Mouse (Mus musculus): Measurements from ENCODE around the gene Tns3. TPM values are rescaled to one million over a fixed set of nuclear protein-coding genes. Genes with fewer than 3 reads are reported as not detected.
"Not testable (repeated sequence)": the region's sequence is repeated elsewhere in the genome, so short reads cannot be mapped to it uniquely, and the experiment has no call there.

The Tns3 gene
- polyA plus RNA-seq, 1 experiment: 22.3 TPM

DNA sequence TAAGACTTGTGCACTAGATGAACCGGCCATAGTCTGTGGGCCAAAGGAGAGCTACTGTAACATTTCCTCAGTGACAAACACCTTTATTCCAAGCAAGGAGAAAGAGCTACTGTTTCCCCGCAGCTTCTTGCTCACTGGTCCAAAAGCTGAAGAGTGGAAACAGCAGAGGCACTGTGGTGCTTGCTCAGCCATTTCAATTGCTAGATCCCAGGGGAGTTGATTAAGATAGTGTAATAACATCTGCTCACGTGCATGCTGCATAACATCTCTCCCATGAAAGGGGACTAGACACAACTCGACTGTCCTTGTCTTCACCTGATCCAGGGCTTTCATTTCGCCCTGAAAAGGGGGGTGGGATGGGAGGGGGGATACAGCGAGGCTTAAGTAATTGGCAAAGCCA is 41.7 kb downstream of the Tns3 start:
- no peak for DNase-seq (ENCODE audit: low spot score)

DNA sequence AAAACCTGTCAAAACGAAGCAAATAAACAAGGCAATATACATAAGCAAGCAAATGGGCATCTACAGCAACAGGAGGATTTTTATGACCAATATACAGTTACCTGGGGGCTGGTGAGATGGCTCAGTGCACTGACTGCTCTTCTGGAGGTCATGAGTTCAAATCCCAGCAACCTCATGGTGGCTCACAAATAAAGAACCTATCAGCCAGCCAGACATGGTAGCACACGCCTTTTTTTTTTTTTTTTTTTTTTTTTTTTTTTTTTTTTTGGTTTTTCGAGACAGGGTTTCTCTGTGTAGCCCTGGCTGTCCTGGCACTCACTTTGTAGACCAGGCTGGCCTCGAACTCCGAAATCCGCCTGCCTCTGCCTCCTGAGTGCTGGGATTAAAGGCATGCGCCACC is 45.2 kb downstream of the Tns3 start:
- DNase-seq (ENCODE audit: low spot score): not testable (repeated sequence)

DNA sequence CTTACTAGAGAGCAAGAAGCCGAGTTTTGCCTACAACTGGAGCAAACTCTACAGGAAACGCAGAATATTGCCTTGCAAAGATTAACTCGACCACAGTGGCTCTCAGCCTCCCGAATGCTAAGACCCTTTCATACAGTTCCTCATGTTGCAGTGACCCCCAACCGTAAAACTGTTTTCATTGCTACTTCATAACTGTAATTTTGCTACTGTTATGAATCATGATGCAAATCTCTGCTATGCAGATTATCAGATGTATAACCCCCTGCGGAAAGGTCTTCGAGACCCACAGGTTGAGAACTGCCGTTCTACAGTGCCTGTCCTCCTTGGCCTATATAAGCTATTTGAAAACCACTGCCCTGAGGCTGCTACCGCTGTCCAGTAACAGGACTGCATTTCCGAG is 46.0 kb downstream of the Tns3 start:
- no peak for DNase-seq (ENCODE audit: low spot score)

DNA sequence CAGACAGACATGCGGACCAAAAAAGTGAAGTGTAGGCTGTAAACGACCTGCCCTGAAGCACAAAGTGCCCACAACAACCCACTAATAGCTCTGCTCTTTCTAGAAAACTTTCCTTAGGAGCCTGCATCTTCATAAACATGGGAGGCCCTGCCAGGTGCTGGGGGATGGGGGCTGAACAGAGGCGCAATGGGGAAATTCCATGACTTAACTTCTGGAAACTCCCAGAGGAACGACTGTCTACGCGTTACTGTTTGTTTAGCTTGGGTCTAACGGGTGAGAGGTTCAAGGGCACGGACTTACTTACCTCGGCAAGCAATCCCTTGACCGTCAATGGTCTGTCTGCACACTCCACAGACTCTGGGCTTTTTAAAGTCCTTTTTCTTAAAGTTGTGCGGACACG is 48.9 kb downstream of the Tns3 start:
- DNase-seq (ENCODE audit: low spot score): no peak

DNA sequence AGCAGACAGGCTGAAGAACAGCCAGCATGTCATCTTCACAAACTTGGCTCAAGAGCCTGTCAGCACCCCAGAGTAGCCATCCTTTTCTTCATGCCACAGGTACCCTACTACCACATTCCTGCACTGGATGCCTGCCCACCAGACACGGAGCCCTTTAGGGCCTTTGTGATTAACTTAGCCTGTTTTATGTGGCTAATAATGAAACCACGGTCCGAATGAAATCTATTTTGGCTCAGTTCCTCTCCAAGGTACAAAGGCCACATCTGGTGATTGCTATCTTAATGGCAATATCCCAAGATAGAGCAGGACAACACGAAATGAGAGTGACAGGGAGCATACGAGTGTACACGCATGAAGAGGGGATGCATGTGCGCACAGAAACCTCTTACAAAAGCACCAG is 53.9 kb downstream of the Tns3 start:
- no peak for DNase-seq (ENCODE audit: low spot score)

DNA sequence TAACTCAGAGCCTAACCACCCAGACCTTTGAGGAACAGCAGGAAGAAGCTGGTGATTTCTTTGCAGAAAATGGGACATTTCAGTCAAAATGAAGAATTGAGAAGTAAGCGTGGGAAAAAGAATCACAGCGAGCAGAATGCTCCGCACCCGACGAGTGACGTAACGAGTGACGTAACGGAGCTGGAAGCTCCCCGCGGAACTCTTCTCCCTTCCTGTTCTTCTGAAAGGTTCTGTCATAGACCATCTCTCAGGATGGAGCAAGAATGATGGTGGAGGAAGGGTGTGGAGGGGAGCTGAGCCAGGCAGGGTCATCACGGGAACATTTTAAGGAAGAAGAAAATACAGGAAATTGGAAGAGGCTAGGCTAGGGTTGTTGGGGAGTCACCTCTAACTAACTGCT is 54.5 kb downstream of the Tns3 start:
- no peak for DNase-seq (ENCODE audit: low spot score)

DNA sequence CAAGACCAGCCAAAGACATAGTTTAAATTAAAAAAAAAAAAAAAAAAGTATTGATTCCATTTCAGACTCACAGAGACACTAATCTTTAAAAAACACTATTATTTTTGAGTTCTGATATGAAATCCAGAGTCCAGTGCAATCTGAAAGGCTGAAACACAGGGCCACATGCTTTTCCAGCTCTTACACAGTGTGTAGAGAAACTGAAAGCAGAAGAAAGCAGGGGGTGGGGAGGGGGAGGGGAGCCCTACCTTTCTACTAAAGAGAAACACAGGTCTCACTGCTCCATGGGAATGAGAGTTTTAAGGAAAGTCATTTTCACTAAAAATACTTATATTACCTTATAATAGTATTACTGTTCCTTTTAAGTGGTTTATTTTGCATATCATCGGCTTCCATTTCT is 57.2 kb downstream of the Tns3 start:
- DNase-seq (ENCODE audit: low spot score): no peak

DNA sequence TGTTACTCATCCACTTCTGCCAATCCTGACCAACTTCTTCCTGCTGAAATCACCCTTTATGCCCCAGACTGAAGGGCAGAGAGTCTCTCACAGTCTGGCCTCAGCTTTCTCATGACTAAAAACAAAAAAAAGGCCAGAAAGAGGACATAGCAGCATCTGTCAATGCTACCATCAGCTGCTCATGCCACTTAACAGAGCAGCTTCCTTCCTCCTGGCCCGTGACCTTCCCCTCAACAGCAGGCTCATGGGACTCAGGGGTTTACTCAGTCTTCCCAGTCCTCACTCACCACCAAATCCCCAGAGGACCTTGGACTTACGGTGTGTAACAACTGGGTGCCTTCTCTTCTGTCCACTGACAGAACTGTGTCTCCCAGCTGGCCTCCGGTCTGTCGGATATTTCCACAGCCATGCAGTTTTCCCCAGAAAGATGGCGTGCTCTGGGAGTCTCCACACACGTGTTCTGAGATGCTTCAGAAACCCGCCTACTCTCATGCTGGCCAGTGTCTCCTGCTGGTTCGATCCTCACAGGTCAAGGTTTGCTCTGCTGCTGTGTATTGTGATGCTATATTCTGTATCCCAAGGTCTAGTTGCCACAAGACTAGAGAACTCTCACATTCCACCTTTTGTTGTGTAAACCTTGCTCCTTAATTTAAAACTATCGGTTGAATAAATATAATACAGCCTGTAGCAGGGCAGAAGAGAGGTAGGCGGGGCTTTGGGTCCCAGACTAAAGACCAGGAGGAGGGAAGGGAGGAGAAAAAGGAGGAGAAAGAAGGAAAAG is 59.4 kb downstream of the Tns3 start:
- DNase-seq (ENCODE audit: low spot score): no peak

DNA sequence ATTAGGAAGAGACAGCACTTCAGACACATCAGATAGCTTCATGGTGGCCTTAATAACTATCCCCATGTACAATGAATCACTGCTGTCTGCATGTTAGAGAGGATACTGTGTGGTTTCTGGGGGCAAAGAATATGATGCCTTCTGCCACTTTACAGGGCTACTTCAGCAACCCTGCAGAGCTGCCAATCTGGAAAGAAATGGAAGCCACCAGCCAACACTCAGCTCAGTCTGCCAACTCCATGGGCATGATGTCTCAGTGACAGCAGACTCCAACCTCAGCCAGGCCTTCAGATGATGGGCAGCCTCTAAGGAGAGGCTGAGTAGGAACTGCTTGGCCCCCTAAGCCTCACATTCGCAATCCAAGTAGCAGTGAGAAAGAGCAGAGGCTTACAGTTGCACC is 61.7 kb downstream of the Tns3 start:
- no peak for DNase-seq (ENCODE audit: low spot score)

DNA sequence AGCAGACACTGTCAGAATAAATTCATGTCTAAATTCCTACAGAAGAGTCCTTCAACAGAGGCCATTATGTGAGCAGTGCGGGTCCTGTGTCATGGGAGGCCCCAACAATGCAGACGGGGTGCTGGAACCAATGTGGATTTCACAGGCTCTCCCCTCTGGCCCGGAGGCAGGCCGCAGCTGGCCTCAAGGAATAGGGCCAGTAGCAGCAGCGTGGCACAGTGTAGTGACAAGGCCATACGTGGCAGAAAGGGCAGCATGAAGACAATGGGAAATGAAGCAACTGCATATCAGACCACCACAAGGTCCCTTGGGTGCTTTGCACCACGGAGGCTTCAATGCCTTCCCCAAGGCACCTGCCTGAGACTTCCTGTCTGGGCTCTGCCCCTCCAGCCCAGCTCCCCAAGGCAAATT is 62.9 kb downstream of the Tns3 start:
- no peak for DNase-seq (ENCODE audit: low spot score)

DNA sequence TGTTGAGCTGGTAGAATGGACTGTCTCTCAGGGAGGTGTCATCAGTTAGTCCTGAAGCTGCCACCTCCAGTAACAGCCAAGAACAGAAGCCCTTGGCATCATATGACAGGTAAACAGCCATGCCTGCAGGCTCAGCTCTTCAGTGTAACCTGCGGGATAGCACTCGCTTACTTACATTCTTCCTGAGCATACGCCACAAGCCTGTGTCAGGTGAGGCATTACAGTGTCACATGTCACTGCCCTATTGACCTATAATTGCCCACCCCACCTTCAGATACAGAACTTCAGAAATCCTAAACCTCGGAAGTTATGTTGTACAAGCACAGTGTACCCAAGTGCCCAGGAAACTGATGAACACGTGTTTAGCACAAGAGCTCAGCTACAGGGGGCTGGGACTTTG is 68.7 kb downstream of the Tns3 start:
- DNase-seq (ENCODE audit: low spot score): no peak

DNA sequence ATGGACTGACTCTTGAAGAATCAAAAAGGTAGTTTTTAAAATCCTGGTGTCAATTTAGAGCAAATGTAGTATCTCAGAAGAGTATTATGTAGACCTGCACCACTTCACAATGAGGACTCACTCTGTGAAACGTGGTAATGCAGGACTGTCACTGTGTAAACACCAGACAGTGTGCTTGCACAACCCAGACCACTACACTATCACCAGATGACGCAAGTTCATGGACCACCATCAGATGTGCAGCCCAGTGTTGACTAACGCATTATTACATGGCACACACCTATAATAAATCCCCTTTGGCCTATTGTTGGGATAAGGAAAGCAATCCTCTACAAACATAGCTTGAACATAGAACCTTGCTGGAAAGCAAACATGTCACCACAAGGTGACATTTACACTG is 71.2 kb downstream of the Tns3 start:
- DNase-seq (ENCODE audit: low spot score): no peak

DNA sequence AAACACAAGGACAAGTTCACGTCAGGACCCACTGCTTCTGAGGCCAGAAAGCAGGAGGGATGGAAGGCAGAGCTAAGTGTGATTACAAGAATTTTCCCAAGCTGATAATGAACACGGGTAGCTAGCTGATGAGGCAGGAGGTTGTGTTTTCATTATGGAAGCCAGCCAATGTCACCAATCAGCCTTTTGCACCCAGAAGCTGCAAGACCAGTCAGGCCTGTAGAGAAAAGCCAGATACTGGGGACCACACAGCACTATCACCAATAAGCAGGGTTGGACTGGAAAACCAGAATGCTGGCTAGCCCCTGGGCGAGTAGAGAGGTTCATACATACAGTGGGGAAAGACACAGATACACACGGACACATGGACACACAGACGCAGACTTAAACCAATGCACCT is 73.1 kb downstream of the Tns3 start:
- DNase-seq (ENCODE audit: low spot score): no peak

DNA sequence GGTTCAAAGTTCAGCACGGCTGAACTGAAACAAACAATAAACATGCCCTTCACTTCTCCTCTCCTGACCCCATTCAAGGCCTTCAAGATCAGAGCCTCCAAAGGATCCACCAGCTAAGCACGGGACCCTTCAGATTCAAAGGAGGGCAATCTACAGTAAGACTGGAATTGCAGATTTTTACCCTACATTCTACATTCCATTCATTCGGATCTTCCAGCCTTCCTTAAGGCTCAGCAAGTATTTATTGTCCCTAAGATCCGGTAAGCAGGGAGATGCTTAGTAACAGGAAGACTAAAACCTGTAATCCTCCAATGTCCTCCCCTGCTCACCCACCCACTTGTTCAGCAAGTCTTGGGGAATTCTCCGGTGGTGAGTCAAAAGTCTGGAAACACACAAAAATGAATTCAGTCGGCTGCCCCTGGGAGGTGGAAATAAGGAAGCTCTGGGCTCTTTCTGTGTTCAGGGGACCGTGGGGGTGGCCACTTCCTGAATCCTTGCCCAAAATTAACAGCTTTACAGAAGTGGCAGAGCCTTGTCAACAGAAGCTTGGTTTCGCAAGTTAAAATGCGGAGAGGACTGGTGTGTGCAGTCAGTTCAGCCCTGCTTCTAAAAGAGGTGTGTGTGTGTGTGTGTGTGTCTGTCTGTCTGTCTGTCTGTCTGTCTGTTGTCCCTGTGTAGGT is 75.0 kb downstream of the Tns3 start:
- no peak for DNase-seq (ENCODE audit: low spot score)

DNA sequence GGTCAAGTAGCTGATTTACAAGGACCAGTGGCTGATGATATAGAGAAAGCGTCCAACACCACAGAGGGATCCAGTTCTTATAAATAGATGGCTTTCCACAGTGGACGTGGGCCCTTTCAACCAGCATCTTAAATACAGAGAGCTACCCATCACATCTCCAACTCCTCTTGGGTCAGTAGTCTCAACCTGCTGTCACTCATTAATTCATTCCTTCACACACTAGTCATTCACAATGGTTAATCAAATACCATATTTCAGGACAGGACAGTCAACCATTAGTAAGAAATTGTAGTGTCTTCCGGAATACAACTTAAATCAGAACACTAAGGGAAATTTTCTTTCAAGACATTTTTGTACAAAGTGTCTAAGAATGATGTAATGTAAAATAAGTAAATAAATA is 76.4 kb downstream of the Tns3 start:
- no peak for DNase-seq (ENCODE audit: low spot score)

DNA sequence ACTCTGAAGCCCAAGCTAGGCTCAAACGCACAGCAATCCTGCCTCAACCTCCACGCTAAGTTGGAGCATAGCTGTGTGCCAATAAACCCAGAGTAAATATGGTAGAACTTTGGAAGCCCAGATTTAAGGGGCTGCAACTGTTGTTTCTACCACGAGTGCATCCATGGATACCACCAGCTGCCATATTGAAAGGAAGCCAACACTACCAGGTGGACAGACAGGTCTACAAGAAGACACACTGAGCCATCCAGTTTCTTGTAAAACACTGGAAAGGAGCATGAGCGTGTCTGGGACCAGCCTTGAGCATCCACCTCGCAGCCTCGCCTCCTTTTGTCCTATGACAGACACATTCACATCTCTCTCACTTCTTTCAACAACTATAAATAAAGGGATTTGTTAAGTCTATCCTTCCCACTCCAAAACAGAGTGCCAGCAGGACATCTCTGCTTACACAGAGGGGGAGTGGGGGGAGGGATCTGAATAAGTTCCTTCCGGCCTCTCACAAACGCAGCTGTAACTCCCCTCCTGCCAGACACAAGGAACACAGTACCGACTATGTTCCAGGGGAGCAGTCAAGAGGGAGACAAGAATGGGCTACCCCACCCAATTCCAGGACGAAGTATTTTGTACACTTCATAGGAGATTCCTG is 77.2 kb downstream of the Tns3 start:
- no peak for DNase-seq (ENCODE audit: low spot score)

DNA sequence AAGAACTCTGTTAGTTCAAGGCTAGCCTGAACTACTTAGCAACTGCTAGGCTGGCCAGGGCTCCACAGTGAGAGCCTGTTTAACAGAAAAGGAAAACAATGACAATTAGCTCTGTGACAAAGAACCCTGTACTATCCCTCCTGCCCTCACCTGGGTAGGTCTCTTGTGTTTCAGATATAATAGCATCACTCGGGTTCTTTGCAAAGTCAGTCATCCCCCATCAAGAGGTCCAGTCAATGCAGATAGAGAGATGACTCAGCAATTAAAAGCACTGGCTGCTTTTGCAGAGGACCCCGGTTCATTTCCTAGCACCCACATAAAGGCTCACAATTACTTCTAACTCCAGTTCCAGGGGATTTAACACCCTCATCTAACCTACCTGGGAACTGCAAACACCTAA is 78.0 kb downstream of the Tns3 start:
- no peak for DNase-seq (ENCODE audit: low spot score)

DNA sequence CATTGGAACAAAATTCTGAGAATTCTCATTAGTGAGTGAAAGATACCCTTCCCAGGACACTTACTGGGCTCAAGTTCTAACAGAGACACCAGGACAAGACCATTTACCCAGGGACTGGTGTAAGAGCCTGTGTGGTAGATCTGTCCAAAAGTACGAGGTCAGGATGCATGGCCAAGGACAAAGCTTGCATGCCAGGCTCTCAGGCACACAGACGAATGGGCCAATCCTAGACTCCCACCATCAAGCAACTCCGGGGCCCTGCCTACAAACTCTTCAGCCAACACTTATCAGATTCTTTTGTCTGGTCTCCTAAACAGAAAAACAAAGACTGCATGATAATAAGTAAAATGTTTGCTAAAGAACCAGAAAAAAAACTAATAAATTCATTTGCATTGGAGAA is 78.6 kb downstream of the Tns3 start:
- no peak for DNase-seq (ENCODE audit: low spot score)

DNA sequence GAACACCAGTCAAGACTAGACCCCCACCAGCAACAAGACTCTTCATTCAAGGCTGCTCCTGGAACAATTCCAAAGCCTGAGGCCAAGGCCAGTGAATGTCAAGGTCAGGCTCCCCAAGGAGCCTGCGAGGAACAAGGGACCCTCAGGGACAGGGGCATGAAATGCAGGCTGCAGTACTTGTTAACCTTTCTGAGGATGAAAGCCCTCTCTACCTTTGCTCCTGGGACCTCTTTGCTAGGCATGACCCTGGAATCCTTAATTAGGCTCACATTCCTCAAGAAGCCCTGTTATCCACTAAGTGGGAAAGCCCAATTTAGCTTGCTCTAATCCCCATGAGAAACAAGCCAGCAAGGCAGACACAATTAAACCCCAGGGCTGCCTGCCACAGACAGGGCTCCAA is 79.4 kb downstream of the Tns3 start:
- no peak for DNase-seq (ENCODE audit: low spot score)

DNA sequence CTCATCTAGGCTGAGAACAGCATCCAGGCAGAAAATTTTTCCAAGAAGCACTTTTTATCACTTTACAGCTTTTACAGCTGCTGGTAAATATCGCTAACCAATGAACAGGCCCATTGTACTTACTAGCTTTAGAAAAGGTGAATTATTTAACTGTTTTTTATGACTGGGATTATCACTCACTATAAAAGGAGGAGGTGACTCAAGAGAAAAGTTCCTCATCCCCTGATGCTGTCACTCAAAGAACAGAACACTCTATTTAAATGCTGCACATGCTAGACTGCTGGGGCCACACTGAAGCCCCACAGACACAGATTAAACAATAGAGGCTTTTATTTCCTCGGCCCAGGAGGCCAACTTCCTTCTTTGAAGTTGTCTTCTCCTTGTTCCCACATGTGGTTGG is 80.0 kb downstream of the Tns3 start:
- DNase-seq (ENCODE audit: low spot score): no peak

DNA sequence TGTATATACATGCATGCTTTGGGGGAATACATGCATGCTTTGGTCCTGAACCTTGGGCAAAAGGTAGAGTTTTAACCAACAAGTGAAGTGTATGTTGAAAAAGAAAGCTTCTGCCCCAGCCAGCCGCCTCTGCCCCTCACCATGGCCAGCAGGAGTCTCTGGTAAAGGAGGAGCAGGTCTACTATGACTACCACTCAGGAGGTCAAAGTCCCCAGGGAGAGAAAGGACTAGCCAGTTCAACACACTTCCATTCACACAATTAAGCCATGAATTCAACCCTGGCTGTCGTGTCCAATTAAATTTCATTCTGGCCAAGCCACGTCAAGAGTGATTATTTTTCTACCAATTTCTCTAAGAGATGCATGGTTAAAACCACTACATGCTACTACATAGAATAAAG is 81.2 kb downstream of the Tns3 start:
- DNase-seq (ENCODE audit: low spot score): no peak

DNA sequence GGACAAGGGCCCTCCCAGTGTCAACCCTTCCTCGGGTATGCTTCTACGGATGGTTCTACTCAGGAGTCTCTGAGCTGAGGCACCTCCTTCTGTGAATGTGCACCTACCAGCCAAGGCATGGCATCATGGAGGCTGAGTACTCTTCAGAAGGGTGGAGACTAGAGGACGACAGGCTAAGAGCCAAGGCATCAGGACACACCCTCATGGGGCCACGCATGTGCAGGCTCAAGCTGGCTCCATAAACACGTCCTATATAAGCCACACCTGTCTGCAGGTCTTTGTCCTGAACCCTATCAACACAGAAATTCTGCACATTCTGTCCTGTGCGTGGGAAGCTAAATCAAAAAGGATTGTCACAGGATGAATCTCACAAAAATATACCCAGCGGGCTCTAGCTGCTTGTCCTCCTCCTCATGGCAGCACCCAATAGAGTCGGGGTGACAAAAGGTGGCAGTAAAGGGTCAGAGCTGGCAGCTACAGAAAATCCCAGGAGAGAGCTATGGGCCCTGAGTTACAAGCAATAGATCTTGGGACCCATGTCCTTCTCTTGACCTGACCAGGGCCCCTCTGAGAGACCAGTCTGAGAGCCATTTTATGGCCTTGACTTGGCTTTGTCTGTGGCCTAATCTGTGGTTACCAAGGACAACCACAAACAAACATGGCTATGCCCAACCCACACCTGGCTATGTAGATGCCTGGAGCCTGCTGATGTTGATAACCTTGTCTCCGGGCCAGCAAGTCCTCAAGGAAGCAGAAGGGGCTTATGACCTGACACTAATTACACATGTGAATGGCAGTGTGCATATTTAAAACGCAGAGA is 82.0 kb downstream of the Tns3 start:
- no peak for DNase-seq (ENCODE audit: low spot score)

Data from urinary bladder, adult 2 months (tissue).